Mouse (Mus musculus) limb, embryonic 15.5 days (tissue): ENCODE measurements around the gene Pcsk6. TPM values are rescaled to one million over a fixed set of nuclear protein-coding genes. Genes with fewer than 3 reads are reported as not detected.
"Not testable (repeated sequence)": the region's sequence is repeated elsewhere in the genome, so short reads cannot be mapped to it uniquely, and the experiment has no call there.

Experiments
- ATAC-seq: fragments of 200-750 bp; cut with Nextera tagmentation; 2 replicates; pipeline ENCODE4 v1.8.0; 2017; ENCODE audit warnings: low read depth, moderate TSS enrichment; ENCODE audit not compliant: insufficient number of reproducible peaks, low FRiP score, low TSS enrichment
- H3K27ac ChIP-seq: fragments of 300-500 bp; sonication (generic); 2 replicates; pipeline ENCODE4 v1.5.1; 2015; ENCODE audit warnings: moderate library complexity, mild to moderate bottlenecking, inconsistent platforms
- H3K27me3 ChIP-seq: fragments of 300-500 bp; sonication (generic); 2 replicates; pipeline ENCODE4 v1.6.1; 2015; ENCODE audit warnings: inconsistent platforms
- H3K36me3 ChIP-seq: fragments of 300-500 bp; sonication (generic); 2 replicates; pipeline ENCODE4 v1.6.1; 2015; ENCODE audit warnings: inconsistent platforms
- H3K4me1 ChIP-seq: fragments of 300-500 bp; sonication (generic); 2 replicates; pipeline ENCODE4 v1.6.1; 2015; ENCODE audit warnings: inconsistent platforms
- H3K4me2 ChIP-seq: fragments of 300-500 bp; sonication (generic); 2 replicates; pipeline ENCODE4 v1.6.1; 2015; ENCODE audit warnings: mild to moderate bottlenecking, inconsistent platforms
- H3K4me3 ChIP-seq: fragments of 300-500 bp; sonication (generic); 2 replicates; pipeline ENCODE4 v1.5.1; 2015; ENCODE audit warnings: mild to moderate bottlenecking, inconsistent platforms
- H3K9ac ChIP-seq: fragments of 300-500 bp; sonication (generic); 2 replicates; pipeline ENCODE4 v1.6.1; 2015; ENCODE audit warnings: inconsistent platforms
- H3K9me3 ChIP-seq: fragments of 300-500 bp; sonication (generic); 2 replicates; pipeline ENCODE4 v1.6.1; 2016; ENCODE audit warnings: inconsistent platforms
- WGBS: fragments of 180-500 bp; shearing (Covaris S2); methylation state at CpG from one replicate; pipeline ENCODE4 v1.1.7; 2015; 5-methylcytosine and 5-hydroxymethylcytosine counted together
- polyA plus RNA-seq: library from polyadenylated mRNA; unstranded; fragments of >200 nt; fragmentation: Nextera tagmentation; extraction: Ambion mirVana; gene quantifications from 2 replicates; pipeline ENCODE4 v1.2.1, GENCODE M21; 2015

Pcsk6 gene
- polyA plus RNA-seq: 10.3 and 10.8 TPM in 2 replicates

GRCm38 (mm10) chr7:65861591-65862472 is at the start of gene Pcsk6:
Pcsk6 (plus strand) TSS chr7:65861734.
- no peaks in the 10 kb centered on the region for H3K9me3 ChIP-seq
- H3K9ac ChIP-seq: peak within 1 kb of the TSS; percentile 68
- ATAC-seq: peak; percentile 36
- 0 out of 2 replicates have a peak within 1 kb of the TSS, but pooled peaks have one; percentile 27 for H3K27ac ChIP-seq
- peak within 1 kb of the TSS; percentile 98 for H3K4me2 ChIP-seq
- H3K4me1 ChIP-seq: peaks cover 29% of the 10 kb centered on the region
- no peaks in the 10 kb centered on the region for H3K36me3 ChIP-seq
- H3K27me3 ChIP-seq: peaks cover 30% of the 10 kb centered on the region
- WGBS: under 1% methylated on average over 68 of the region's 111 CpGs
- H3K4me3 ChIP-seq: peak within 1 kb of the TSS; percentile 66

- no peaks in the 10 kb centered on the region for H3K4me1 ChIP-seq
- no peak for ATAC-seq
- H3K27me3 ChIP-seq: no peaks in the 10 kb centered on the region
- H3K9me3 ChIP-seq: no peaks in the 10 kb centered on the region
- no peak overlapping the region for H3K4me2 ChIP-seq
- no peak overlapping the region for H3K27ac ChIP-seq
- H3K4me3 ChIP-seq: no peak overlapping the region
- no peak overlapping the region for H3K9ac ChIP-seq
- H3K36me3 ChIP-seq: no peaks in the 10 kb centered on the region
- WGBS: 86% methylated on average over 8 of the region's 8 CpGs
Observed at GRCm38 (mm10) chr7:65813611-65814212, 47.8 kb upstream of the Pcsk6 start.

GRCm38 (mm10) chr7:65817564-65817963 is 44.0 kb upstream of the Pcsk6 start:
- H3K4me2 ChIP-seq: no peak overlapping the region
- no peak for ATAC-seq
- H3K9me3 ChIP-seq: no peaks in the 10 kb centered on the region
- H3K4me3 ChIP-seq: no peak overlapping the region
- no peak overlapping the region for H3K27ac ChIP-seq
- H3K9ac ChIP-seq: no peak overlapping the region
- no peaks in the 10 kb centered on the region for H3K36me3 ChIP-seq
- no peaks in the 10 kb centered on the region for H3K4me1 ChIP-seq
- no peaks in the 10 kb centered on the region for H3K27me3 ChIP-seq
- 92% methylated on average over 8 of the region's 8 CpGs for WGBS

- no peak for ATAC-seq
- Histone ChIP-seq H3K36me3 (no peaks in the 10 kb centered on the region), H3K9me3 (no peaks in the 10 kb centered on the region), H3K9ac (no peak overlapping the region), H3K4me3 (no peak overlapping the region), H3K4me2 (no peak overlapping the region), H3K27me3 (no peaks in the 10 kb centered on the region), H3K27ac (no peak overlapping the region), H3K4me1 (no peaks in the 10 kb centered on the region)
- WGBS: 37% methylated on average over 8 of the region's 8 CpGs
Observed at GRCm38 (mm10) chr7:65820391-65820790, 41.1 kb upstream of the Pcsk6 start.

GRCm38 (mm10) chr7:65821901-65822300 is 39.6 kb upstream of the Pcsk6 start:
- not testable (repeated sequence) for H3K9me3 ChIP-seq, H3K4me2 ChIP-seq, H3K4me3 ChIP-seq, H3K27ac ChIP-seq, H3K36me3 ChIP-seq, H3K9ac ChIP-seq, ATAC-seq, H3K4me1 ChIP-seq, H3K27me3 ChIP-seq
- WGBS: 74% methylated on average over 4 of the region's 4 CpGs

GRCm38 (mm10) chr7:65822506-65823119 is 38.9 kb upstream of the Pcsk6 start:
- Histone ChIP-seq H3K4me3 (no peak overlapping the region), H3K27me3 (no peaks in the 10 kb centered on the region), H3K27ac (no peak overlapping the region), H3K4me2 (no peak overlapping the region), H3K9ac (no peak overlapping the region), H3K9me3 (no peaks in the 10 kb centered on the region), H3K4me1 (no peaks in the 10 kb centered on the region), H3K36me3 (no peaks in the 10 kb centered on the region)
- 58% methylated on average over 2 of the region's 2 CpGs for WGBS
- ATAC-seq: no peak

- WGBS: 89% methylated on average over 3 of the region's 3 CpGs
Observed at GRCm38 (mm10) chr7:65839756-65840155, 21.8 kb upstream of the Pcsk6 start.

GRCm38 (mm10) chr7:65843210-65843609 is 18.3 kb upstream of the Pcsk6 start:
- Histone ChIP-seq H3K4me2 (no peak overlapping the region), H3K36me3 (no peaks in the 10 kb centered on the region), H3K9me3 (peaks cover 8% of the 10 kb centered on the region), H3K4me1 (peaks cover 2% of the 10 kb centered on the region; the same call in 1 of the 2 replicates), H3K27me3 (no peaks in the 10 kb centered on the region), H3K4me3 (no peak overlapping the region), H3K9ac (no peak overlapping the region), H3K27ac (no peak overlapping the region)
- no peak for ATAC-seq
- 54% methylated on average over 2 of the region's 2 CpGs for WGBS

More at GRCm38 (mm10) chr7:65839756-65840155, 21.8 kb upstream of the Pcsk6 start:
- no peak for ATAC-seq
- peaks cover 8% of the 10 kb centered on the region for H3K9me3 ChIP-seq
- no peaks in the 10 kb centered on the region for H3K4me1 ChIP-seq
- no peak overlapping the region for H3K4me2 ChIP-seq
- H3K27ac ChIP-seq: no peak overlapping the region
- H3K27me3 ChIP-seq: no peaks in the 10 kb centered on the region
- no peak overlapping the region for H3K9ac ChIP-seq
- no peak overlapping the region for H3K4me3 ChIP-seq
- no peaks in the 10 kb centered on the region for H3K36me3 ChIP-seq

- Histone ChIP-seq H3K4me1 (peaks cover 29% of the 10 kb centered on the region), H3K4me3 (0 out of 2 replicates have a peak overlapping the region, but pooled peaks have one; percentile 66), H3K4me2 (peak overlapping the region; percentile 98), H3K9me3 (no peaks in the 10 kb centered on the region), H3K36me3 (no peaks in the 10 kb centered on the region), H3K27ac (no peak overlapping the region), H3K27me3 (peaks cover 37% of the 10 kb centered on the region), H3K9ac (no peak overlapping the region)
- 66% methylated on average over 7 of the region's 7 CpGs for WGBS
- no peak for ATAC-seq
Observed at GRCm38 (mm10) chr7:65860981-65861380, 553 bp upstream of the Pcsk6 start.

GRCm38 (mm10) chr7:65862473-65863176 is 1.1 kb downstream of the Pcsk6 start:
- Histone ChIP-seq H3K4me3 (peak overlapping the region; percentile 66), H3K9me3 (no peaks in the 10 kb centered on the region), H3K36me3 (no peaks in the 10 kb centered on the region), H3K4me1 (peaks cover 29% of the 10 kb centered on the region), H3K27me3 (peaks cover 30% of the 10 kb centered on the region), H3K4me2 (peak overlapping the region; percentile 98), H3K9ac (peak overlapping the region; percentile 68), H3K27ac (no peak overlapping the region)
- 3% methylated on average over 61 of the region's 61 CpGs for WGBS
- no peak for ATAC-seq

GRCm38 (mm10) chr7:65869173-65869572 is 7.6 kb downstream of the Pcsk6 start:
- Histone ChIP-seq H3K36me3 (no peaks in the 10 kb centered on the region), H3K4me3 (no peak overlapping the region), H3K27ac (no peak overlapping the region), H3K9ac (no peak overlapping the region), H3K4me2 (no peak overlapping the region), H3K4me1 (peaks cover 18% of the 10 kb centered on the region), H3K9me3 (no peaks in the 10 kb centered on the region), H3K27me3 (no peaks in the 10 kb centered on the region)
- WGBS: 84% methylated on average over 16 of the region's 16 CpGs
- ATAC-seq: no peak
